Mouse (Mus musculus) stomach, postnatal 0 days (tissue): ENCODE data around the gene Dock4.

Experiments used
- CTCF ChIP-seq: IDR thresholded peaks from 2 replicates; pipeline ENCODE4 v1.5.1; 2016; ENCODE audit warnings: antibody characterized with exemption, low read depth, mild to moderate bottlenecking, moderate library complexity
- EP300 ChIP-seq: optimal IDR thresholded peaks from 2 replicates; pipeline ENCODE3; 2016; ENCODE audit warnings: antibody characterized with exemption

DNA sequence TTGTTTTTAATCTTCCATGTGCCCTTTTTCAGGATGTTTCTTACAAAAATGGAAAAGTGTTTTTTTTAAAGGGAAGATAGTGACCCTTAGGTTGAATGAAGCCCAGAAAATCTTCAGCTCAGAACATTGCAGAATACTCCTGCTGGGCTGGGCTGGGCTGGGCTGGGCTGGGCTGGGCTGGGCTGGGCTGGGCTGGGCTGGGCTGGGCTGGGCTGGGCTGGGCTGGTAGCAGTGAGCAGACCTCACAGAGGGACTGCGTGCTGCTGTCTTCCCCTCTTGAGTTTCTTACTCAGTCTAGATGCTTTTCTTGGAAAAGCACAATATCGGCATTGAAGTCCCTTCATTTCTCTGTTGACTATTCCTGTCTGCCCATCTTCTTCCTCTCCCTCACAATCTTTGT is 350.0 kb downstream of the Dock4 start:
- TF ChIP-seq CTCF (no peak), EP300 (no peak)
